Mouse (Mus musculus): ENCODE data around the gene Umad1. TPM values are rescaled to one million over a fixed set of nuclear protein-coding genes. Genes with fewer than 3 reads are reported as not detected.

Umad1 gene
- polyA plus RNA-seq, 1 experiment from 2014 or later: 60.0 TPM

GRCm38 (mm10) chr6:8495109-8495826 is 236.2 kb downstream of the Umad1 start:
- ATAC-seq (ENCODE audit: low read depth): no peak
- WGBS: 86% methylated on average over 5 of the region's 5 CpGs
- Histone ChIP-seq H3K9me3 (ENCODE audit: control insufficient read depth, low read length) (no peaks in the 10 kb centered on the region), H3K4me3 (ENCODE audit: low read depth, low read length) (no peak overlapping the region), H3K36me3 (ENCODE audit: control insufficient read depth, insufficient read depth, low read length) (no peaks in the 10 kb centered on the region), H3K27ac (ENCODE audit: low read depth, low read length) (no peak overlapping the region), H3K27me3 (ENCODE audit: control insufficient read depth, insufficient read depth, low read length) (no peaks in the 10 kb centered on the region), H3K9ac (replicated peaks; ENCODE audit: low read depth, low read length) (no peak overlapping the region), H3K4me2 (ENCODE audit: low read depth, low read length) (no peak overlapping the region), H3K4me1 (ENCODE audit: control insufficient read depth, insufficient read depth, low read length) (no peaks in the 10 kb centered on the region)

- Histone ChIP-seq H3K36me3 (ENCODE audit: control insufficient read depth, insufficient read depth, low read length) (no peaks in the 10 kb centered on the region), H3K4me1 (ENCODE audit: control insufficient read depth, insufficient read depth, low read length) (no peaks in the 10 kb centered on the region), H3K4me2 (ENCODE audit: low read depth, low read length) (no peak overlapping the region), H3K27ac (ENCODE audit: low read depth, low read length) (no peak overlapping the region), H3K9ac (replicated peaks; ENCODE audit: low read depth, low read length) (no peak overlapping the region), H3K27me3 (ENCODE audit: control insufficient read depth, insufficient read depth, low read length) (no peaks in the 10 kb centered on the region), H3K4me3 (ENCODE audit: low read depth, low read length) (no peak overlapping the region), H3K9me3 (ENCODE audit: control insufficient read depth, low read length) (no peaks in the 10 kb centered on the region)
- ATAC-seq (ENCODE audit: low read depth): no peak
- WGBS: 82% methylated on average over 4 of the region's 4 CpGs
Observed at GRCm38 (mm10) chr6:8495827-8496222, 236.7 kb downstream of the Umad1 start.

GRCm38 (mm10) chr6:8497234-8497867 is 238.3 kb downstream of the Umad1 start:
- no peaks in the 10 kb centered on the region for H3K27me3 ChIP-seq (ENCODE audit: control insufficient read depth, insufficient read depth, low read length)
- H3K27ac ChIP-seq (ENCODE audit: low read depth, low read length): no peak overlapping the region
- no peak overlapping the region for H3K9ac ChIP-seq (replicated peaks; ENCODE audit: low read depth, low read length)
- H3K4me1 ChIP-seq (ENCODE audit: control insufficient read depth, insufficient read depth, low read length): no peaks in the 10 kb centered on the region
- WGBS: 78% methylated on average over 6 of the region's 6 CpGs
- H3K4me2 ChIP-seq (ENCODE audit: low read depth, low read length): no peak overlapping the region
- ATAC-seq (ENCODE audit: low read depth): no peak
- no peaks in the 10 kb centered on the region for H3K36me3 ChIP-seq (ENCODE audit: control insufficient read depth, insufficient read depth, low read length)
- H3K9me3 ChIP-seq (ENCODE audit: control insufficient read depth, low read length): no peaks in the 10 kb centered on the region
- H3K4me3 ChIP-seq (ENCODE audit: low read depth, low read length): no peak overlapping the region

GRCm38 (mm10) chr6:8497868-8498257 is 238.8 kb downstream of the Umad1 start:
- no peak overlapping the region for H3K9ac ChIP-seq (replicated peaks; ENCODE audit: low read depth, low read length)
- H3K4me3 ChIP-seq (ENCODE audit: low read depth, low read length): no peak overlapping the region
- H3K36me3 ChIP-seq (ENCODE audit: control insufficient read depth, insufficient read depth, low read length): no peaks in the 10 kb centered on the region
- H3K27ac ChIP-seq (ENCODE audit: low read depth, low read length): no peak overlapping the region
- H3K9me3 ChIP-seq (ENCODE audit: control insufficient read depth, low read length): no peaks in the 10 kb centered on the region
- ATAC-seq (ENCODE audit: low read depth): peak; percentile 28; the same call in 1 of the 2 replicates
- no peak overlapping the region for H3K4me2 ChIP-seq (ENCODE audit: low read depth, low read length)
- no peaks in the 10 kb centered on the region for H3K4me1 ChIP-seq (ENCODE audit: control insufficient read depth, insufficient read depth, low read length)
- no peaks in the 10 kb centered on the region for H3K27me3 ChIP-seq (ENCODE audit: control insufficient read depth, insufficient read depth, low read length)
- 55% methylated on average over 6 of the region's 6 CpGs for WGBS

- no peak overlapping the region for H3K9ac ChIP-seq (replicated peaks; ENCODE audit: low read depth, low read length)
- no peaks in the 10 kb centered on the region for H3K27me3 ChIP-seq (ENCODE audit: control insufficient read depth, insufficient read depth, low read length)
- H3K4me2 ChIP-seq (ENCODE audit: low read depth, low read length): no peak overlapping the region
- no peak overlapping the region for H3K27ac ChIP-seq (ENCODE audit: low read depth, low read length)
- WGBS: 96% methylated on average over 3 of the region's 3 CpGs
- no peak overlapping the region for H3K4me3 ChIP-seq (ENCODE audit: low read depth, low read length)
- no peak for ATAC-seq (ENCODE audit: low read depth)
- H3K36me3 ChIP-seq (ENCODE audit: control insufficient read depth, insufficient read depth, low read length): no peaks in the 10 kb centered on the region
- no peaks in the 10 kb centered on the region for H3K4me1 ChIP-seq (ENCODE audit: control insufficient read depth, insufficient read depth, low read length)
- no peaks in the 10 kb centered on the region for H3K9me3 ChIP-seq (ENCODE audit: control insufficient read depth, low read length)
Observed at GRCm38 (mm10) chr6:8498961-8499360, 239.9 kb downstream of the Umad1 start.

GRCm38 (mm10) chr6:8503953-8504352 is 244.9 kb downstream of the Umad1 start:
- Histone ChIP-seq H3K9me3 (ENCODE audit: control insufficient read depth, low read length) (no peaks in the 10 kb centered on the region), H3K9ac (replicated peaks; ENCODE audit: low read depth, low read length) (no peak overlapping the region), H3K4me1 (ENCODE audit: control insufficient read depth, insufficient read depth, low read length) (0 out of 2 replicates have a peak, but pooled peaks cover 4% of the 10 kb centered on the region), H3K36me3 (ENCODE audit: control insufficient read depth, insufficient read depth, low read length) (no peaks in the 10 kb centered on the region), H3K4me2 (ENCODE audit: low read depth, low read length) (no peak overlapping the region), H3K27me3 (ENCODE audit: control insufficient read depth, insufficient read depth, low read length) (no peaks in the 10 kb centered on the region), H3K4me3 (ENCODE audit: low read depth, low read length) (no peak overlapping the region), H3K27ac (ENCODE audit: low read depth, low read length) (no peak overlapping the region)
- no peak for ATAC-seq (ENCODE audit: low read depth)
- WGBS: 31% methylated on average over 3 of the region's 3 CpGs

- WGBS: 90% methylated on average over 6 of the region's 6 CpGs
- no peaks in the 10 kb centered on the region for H3K9me3 ChIP-seq (ENCODE audit: control insufficient read depth, low read length)
- no peak overlapping the region for H3K4me3 ChIP-seq (ENCODE audit: low read depth, low read length)
- ATAC-seq (ENCODE audit: low read depth): no peak
- no peak overlapping the region for H3K27ac ChIP-seq (ENCODE audit: low read depth, low read length)
- no peaks in the 10 kb centered on the region for H3K36me3 ChIP-seq (ENCODE audit: control insufficient read depth, insufficient read depth, low read length)
- 0 out of 2 replicates have a peak, but pooled peaks cover 4% of the 10 kb centered on the region for H3K4me1 ChIP-seq (ENCODE audit: control insufficient read depth, insufficient read depth, low read length)
- H3K4me2 ChIP-seq (ENCODE audit: low read depth, low read length): no peak overlapping the region
- H3K9ac ChIP-seq (replicated peaks; ENCODE audit: low read depth, low read length): no peak overlapping the region
- H3K27me3 ChIP-seq (ENCODE audit: control insufficient read depth, insufficient read depth, low read length): no peaks in the 10 kb centered on the region
Observed at GRCm38 (mm10) chr6:8504521-8505228, 245.6 kb downstream of the Umad1 start.

GRCm38 (mm10) chr6:8506631-8507030 is 247.5 kb downstream of the Umad1 start:
- Histone ChIP-seq H3K4me1 (ENCODE audit: control insufficient read depth, insufficient read depth, low read length) (peaks cover 12% of the 10 kb centered on the region; the same call in 1 of the 2 replicates), H3K27ac (ENCODE audit: low read depth, low read length) (no peak overlapping the region), H3K4me3 (ENCODE audit: low read depth, low read length) (no peak overlapping the region), H3K27me3 (ENCODE audit: control insufficient read depth, insufficient read depth, low read length) (no peaks in the 10 kb centered on the region), H3K4me2 (ENCODE audit: low read depth, low read length) (no peak overlapping the region), H3K36me3 (ENCODE audit: control insufficient read depth, insufficient read depth, low read length) (no peaks in the 10 kb centered on the region), H3K9ac (replicated peaks; ENCODE audit: low read depth, low read length) (no peak overlapping the region), H3K9me3 (ENCODE audit: control insufficient read depth, low read length) (no peaks in the 10 kb centered on the region)
- ATAC-seq (ENCODE audit: low read depth): no peak

Data from neural tube, embryonic 14.5 days (tissue).